Mouse (Mus musculus) mouse trophoblast stem cell (cell line): ENCODE data around the gene Zfp651.

ENCODE experiments used
- in situ Hi-C, 2 experiments: fragments of 300-500 bp; cut with MseI, MboI; formaldehyde crosslinking; loops; 2 replicates in 1 of 2; 3 replicates in 1 of 2; pipeline ENCODE4 v1.15.1; 2025

Gene Zfp651

DNA sequence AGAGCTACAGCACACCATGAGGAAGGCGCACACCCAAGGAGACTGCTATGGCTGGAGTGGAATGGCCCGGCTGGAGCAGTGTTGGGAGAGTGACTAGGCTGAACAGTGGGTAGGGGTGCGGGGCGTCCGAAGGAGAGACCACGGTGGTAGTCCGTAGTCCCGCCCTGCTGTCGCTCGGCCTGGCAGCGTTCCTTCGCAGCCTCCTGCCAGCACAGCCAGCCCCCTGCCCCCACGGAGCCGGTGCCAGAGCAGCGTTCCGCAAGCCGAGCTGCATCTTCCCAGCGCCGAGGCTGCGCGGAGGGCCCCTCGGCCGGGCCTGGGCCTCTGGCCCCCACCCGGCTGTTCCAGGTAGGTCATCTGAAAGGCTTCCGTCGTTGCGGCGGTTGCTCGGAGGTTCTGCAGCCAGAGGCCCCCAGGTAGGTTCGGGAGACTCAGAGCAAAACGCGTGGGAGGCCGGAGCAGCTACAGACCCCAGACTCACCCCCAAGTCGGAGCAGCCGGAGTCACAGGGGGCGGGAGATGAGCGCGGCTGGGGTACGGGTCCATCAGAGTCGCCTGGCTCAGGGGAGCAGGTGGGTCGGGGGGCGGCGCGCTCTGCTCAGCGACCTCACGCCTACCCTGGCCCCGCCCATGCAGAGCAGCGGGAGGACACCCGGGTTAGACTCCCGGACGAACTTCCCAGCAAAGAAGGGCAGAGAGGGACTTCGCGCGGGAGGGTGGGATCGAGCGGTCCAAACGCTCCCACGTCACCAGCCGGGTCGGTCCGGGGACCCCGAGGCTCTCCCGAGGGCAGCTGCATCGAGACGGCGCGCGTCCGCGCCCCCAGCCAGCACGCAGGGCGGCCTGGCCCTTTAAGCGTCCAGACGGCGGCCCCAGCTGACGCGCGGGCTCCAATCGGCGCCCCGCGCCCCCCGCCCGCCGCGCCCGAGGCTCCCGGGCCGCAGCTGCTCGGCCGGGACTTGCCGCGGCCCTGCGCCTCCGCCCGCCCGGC, at the start of gene Zfp651:
Zfp651 (plus strand) TSS at position 240 of the 991 bp plus-strand sequence.
- in situ Hi-C loops: no loop called here

DNA sequence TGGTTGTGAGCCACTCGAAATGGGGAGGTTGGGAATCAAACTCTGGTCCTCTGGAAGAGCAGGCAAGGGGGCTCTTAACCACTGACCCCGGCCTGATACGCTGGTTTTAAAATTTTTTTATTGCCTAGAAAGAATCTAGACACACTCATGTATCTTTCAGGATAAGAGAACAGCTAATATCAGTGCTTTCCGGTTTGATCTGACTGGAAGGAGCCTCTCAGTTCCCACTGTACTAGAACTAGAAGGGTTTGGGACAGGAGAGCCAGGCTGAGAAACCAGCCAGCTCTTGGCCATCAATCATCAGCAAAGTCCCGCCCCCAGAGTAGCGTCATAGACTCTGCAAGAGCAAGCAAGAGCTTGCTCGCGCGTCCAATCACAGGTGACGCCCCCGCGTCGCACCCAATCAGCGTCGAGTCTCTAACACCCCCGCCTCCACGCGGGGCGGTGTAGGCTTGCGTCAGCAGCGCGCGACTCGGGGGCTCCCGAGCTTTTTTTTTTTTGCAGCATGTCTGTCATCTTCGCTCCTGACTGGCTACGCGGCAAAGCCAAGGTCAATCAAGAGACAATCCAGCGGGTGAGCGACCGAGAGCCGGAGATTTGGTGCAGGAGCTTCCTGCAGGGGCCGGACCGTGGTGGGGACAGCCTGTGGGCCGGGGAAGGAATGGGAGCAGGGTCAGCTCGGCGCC, 49.1 kb upstream of the Zfp651 start, which contains the start of gene Ss18l2:
Ss18l2 (plus strand) TSS at position 432 of the 686 bp plus-strand sequence.
- in situ Hi-C loops: no loop called here

DNA sequence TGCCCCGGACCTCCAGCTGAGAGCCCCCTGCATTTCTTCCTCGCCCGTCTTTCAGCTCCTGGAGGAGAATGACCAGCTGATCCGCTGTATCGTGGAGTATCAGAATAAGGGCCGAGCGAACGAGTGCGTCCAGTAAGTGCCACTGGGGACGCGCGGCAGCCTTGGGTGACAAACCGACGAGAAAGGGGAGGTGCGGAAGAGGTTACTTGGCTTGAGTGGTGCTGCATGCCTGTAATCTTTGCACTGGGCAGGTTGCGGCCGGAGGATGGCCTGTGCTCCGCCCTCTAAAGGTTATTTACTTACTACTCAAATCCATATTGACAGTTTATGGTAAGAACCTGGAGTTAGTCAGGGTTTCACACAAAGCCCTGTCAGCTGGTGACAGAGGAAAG, 48.5 kb upstream of the Zfp651 start:
- in situ Hi-C loops: no loop called here

DNA sequence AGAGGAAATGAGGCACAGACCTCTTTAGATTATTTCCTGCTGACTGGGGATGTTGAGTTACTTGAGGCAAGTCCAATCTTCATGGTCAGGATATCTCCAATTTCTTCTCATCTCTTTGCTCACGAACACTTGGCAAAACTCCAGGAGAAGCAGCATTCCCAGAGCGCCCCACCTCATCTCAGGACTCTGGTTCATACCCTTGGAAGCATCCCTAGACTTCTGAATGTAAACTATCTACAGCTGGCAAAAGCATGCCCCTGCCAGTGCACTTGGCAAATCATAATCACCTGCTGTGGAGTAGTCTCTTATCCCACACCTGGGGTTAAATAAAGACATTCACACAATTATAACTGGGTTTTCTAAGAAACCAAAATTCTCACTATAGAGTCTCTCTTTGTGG, 42.1 kb upstream of the Zfp651 start:
- in situ Hi-C loops: no loop called here

DNA sequence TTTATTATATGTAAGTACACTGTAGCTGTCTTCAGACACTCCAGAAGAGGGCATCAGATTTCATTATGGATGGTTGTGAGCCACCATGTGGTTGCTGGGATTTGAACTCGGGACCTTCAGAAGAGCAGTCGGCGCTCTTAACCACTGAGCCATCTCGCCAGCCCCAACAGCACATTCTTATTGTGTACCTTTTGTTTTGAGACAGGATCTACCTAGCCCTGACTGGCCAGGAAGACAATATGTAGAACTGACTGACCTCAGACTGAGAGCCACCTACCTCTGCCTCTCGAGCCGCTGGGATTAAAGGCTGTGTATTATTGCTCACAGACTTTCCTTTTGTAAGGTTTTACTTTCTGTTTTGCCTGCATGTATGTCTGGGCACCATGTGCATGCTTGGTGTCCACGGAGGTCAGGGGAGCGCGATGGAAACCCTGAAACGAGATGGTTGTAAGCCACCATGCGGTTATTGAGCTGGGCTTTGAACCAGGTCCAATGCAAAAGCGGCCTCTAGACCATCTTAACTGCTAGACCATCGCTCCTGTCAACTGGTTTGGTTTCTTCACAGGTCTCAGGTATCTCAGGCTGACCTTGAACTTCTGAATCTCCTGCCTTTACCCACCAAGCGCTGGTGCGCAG, 40.9 kb upstream of the Zfp651 start:
- in situ Hi-C loops: no loop called here

DNA sequence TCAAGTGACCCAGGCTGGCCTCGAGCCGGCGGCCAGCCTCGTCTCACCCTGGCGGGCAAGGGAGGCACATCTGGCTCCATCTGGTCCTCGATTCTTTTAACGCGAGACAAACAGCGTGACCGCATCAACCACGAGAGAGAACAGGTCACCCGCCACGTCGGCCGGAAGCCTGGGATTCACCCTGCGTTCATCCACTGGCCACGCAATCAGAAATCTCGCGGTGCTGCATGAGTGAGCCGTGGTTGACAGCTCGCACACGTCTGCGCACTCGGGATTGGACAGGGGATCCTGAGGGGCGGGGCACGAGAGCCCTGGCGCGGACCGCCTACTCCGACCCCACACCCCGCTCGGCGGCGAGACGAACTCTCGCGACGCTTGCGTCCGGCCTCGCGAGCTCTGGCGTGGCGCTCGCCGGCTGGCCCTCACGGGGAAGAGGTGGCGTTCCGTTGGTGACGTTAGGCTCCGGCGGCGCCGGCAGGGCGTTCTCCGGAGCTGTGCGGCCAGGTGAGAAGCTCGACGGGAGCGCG, 40.3 kb upstream of the Zfp651 start, which contains the start of gene Nktr:
Nktr (plus strand) TSS at position 378 of the 527 bp plus-strand sequence.
- in situ Hi-C loops: no loop called here

DNA sequence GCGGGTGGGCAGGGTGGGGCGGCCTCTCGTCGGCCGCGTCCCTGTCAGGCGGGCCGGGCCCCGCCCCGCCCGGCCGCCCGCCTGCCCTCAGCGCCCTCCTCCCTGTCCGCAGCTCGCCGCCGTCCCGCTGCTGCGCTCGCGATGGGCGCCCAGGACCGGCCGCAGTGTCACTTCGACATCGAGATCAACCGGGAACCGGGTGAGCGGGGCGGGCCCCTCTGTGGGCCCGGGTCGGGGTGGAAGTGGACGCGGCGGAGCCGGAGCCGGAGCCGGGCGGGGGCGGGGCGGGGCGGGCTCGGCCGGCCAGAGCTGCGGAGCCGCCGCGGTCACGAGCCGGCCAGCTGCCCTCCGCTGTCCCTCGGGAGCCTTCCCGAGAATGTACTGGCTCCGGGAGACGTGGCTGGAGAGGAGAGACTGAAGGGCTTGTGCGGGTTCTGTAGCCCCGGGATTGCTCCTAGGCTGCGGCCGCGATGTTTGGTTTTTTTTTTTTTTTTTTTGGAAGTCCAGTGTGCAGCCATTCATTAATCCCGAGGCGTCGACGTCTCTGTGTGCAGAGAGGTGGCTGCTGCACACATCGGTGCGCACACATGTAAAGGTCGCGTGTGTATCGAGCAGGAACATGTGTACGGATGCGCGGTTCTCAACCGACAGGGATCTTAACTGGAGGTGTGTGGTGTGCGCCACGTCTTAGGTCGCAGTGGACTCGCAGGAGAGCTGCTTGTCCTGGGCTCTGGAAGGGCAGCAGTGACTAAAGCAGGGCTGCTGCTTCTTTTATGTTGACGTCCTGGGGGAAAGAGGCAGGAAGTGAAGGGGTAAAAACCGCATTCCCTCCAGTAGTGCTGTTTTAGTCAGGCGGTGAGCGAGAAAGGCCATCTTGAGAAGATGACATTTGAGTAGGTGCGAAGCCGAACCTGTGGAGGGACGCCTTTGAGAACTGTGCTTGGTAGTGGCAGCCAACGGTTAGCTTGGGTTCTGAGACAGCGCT, 39.5 kb upstream of the Zfp651 start:
- in situ Hi-C loops: no loop called here

DNA sequence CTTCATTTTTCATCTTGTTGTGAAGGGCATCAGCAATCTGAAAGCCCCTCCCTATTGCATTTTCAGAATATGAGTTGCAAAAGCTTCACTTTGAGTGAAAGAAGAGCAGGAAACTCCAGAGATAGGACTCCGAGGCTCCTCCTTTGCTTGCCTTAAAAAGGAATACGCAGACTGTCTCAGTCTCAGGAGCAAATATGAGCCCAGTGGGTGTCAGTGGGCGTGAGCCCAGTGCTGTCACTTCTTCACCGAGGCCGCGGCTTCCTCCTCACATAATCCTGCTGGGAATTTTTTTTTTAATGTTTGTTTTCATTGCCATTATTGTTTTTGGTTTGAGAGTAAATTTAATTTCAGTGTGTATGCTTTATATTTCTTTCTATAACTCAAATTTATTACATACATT, 18.6 kb upstream of the Zfp651 start:
- in situ Hi-C loops: no loop called here

DNA sequence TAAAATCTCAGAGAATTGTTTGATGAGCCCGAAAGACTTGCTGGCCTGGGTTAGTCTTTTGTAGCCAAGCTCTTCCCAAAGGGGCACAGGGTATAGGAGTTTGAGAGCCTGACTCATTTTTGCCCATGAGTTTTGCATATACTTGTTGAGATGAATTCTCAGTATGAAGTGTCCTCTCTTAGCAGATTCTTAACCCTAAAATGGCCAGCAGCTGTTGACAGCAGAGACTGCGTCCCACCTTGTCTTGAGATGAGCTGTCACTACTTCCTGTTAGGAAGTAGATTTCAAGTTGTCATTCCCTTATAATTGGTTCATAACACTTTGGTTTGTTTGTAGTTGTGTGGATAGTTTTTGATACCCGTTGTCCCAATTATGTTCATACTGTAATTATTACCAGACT, 18.0 kb upstream of the Zfp651 start:
- in situ Hi-C loops: no loop called here

DNA sequence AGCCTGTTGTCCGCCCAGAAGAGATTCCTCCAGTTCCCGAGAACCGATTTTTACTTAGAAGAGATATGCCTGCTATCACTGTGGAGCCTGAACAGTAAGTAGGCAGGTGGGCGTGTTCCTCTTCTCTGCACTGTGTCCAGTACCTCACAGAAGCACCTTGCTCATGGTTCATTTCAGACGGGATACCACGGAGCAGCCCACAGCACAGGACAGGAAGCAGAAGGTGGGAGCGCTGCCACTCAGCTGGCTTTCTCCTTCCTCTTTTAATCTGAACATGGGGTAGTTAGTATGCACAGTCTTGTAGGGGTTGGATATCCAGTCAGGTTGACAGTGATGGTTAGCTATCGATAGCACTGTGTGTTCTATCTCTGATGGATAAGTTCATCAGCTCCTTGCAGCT, 15.1 kb upstream of the Zfp651 start:
- in situ Hi-C loops: no loop called here

DNA sequence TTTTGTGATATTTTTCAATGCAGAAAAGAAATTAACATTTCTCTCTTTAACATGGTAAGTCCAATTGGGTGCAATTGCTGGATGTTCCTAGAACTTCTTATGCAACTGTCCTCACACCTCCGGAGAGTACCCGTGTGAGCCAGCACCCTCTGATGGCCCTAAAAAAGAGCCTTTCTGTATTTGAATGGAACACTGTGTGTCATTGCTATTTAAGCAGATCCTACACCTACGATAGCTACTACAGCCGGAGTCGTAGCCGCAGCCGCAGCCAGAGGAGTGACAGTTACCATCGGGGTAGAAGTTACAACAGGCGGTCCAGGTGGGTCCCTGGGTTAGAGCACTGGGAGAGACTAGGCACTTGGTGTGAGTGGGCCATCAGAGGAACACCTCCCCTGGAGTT, 6.4 kb upstream of the Zfp651 start:
- in situ Hi-C loops: no loop called here

DNA sequence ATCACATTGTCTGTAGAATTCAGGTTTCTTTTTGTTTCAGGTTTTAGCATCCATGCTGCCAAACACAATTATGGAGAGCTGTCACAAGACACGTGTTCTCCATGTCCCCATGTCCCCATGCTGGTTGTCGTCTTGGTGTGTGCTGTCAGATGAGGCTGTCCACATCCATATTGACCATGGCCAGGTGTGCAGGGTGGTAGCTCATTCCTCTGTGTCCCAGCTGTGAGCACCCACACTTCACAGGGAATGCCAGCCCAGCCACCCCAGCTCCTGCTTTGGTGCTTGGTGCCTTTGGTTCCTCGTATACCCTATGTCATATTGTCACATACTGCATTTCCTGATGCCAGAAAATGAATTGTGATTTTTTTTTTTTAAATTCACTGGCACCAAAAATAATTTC, 4.5 kb upstream of the Zfp651 start:
- in situ Hi-C loops: no loop called here

DNA sequence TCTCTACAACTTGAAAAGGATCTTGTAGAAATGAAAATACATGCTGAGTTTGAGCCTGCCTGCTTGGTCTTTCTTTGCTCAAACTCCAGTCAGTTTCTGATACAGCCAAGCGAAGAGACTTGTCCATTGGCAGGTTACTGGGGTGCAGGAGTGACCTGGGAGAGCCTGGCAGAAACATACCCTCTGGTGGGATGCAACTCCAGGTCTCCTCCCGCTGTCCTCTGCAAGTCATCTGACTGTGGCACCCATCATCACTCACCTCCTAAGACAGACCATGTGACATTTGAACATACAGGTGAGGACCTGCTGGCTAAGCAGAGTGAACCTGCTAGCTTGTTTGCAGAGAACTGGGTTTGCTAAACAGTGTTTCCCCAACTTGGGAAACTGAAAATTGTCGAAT, 2.3 kb upstream of the Zfp651 start:
- in situ Hi-C loops: no loop called here

DNA sequence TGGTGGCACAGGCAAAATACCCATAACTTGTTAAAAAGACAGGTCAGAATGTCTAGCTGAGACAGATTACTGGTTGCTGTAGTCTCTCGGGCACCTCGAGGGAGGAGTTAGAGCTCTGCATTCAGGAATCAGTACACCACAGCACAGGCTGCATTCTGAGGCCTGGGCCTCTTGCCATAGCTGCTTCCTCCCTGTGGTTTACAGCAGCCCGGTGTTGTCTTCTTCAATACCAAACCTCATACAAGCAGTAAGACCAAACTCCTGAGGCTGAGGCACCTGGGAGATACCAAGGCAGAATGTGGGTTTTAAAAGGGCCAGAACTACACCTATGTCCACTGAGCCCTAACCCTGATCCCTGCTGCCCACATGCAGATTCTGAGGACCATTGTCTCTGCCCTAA, 1.7 kb upstream of the Zfp651 start:
- in situ Hi-C loops: no loop called here

DNA sequence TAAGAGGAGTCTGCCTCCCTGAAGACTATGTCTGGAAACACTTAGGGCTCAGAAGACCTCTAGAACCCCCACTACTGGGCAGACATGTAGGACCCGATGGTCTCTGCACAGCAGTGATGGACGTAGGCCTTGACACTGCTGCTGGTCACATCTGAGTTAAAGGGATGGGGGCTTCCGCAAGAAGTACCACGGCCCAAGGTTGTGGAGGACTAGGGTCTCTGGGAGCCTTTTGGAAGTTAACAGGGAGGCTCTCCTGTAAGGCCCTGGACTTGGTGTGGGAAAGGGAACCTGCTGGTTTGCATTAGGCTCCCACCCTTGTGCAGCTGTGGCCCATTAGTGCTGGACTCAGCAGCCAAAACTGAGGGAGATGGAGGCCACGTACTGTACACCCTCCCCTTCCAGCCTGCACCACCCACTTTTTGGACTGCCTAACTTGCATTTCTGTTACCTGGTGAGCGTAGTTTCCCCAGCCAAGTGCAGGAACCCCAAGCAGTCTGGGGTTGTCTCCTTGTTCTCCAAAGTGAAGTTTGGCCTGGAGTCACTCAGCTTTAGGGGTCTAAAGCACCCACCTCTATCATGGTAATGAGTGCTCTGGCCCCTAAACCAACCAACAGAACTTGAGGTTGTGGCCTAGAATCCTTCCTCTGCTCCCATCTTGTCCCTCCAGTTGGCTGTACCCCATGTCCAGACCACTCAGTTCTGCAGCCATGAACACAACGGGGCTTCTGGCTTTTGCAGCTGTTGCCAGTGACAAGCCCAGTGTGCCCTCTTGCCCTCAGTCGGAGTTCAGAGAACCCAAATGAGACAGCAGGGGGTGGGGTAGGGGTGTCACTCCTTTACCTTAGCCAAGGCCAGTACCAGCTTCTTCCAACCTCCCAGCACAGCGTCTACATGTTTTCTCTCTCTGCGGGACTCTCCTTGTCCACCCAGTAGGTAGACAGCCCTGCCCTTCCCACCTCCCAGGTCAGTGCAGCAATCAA, 1.0 kb upstream of the Zfp651 start:
- in situ Hi-C loops: no loop called here

DNA sequence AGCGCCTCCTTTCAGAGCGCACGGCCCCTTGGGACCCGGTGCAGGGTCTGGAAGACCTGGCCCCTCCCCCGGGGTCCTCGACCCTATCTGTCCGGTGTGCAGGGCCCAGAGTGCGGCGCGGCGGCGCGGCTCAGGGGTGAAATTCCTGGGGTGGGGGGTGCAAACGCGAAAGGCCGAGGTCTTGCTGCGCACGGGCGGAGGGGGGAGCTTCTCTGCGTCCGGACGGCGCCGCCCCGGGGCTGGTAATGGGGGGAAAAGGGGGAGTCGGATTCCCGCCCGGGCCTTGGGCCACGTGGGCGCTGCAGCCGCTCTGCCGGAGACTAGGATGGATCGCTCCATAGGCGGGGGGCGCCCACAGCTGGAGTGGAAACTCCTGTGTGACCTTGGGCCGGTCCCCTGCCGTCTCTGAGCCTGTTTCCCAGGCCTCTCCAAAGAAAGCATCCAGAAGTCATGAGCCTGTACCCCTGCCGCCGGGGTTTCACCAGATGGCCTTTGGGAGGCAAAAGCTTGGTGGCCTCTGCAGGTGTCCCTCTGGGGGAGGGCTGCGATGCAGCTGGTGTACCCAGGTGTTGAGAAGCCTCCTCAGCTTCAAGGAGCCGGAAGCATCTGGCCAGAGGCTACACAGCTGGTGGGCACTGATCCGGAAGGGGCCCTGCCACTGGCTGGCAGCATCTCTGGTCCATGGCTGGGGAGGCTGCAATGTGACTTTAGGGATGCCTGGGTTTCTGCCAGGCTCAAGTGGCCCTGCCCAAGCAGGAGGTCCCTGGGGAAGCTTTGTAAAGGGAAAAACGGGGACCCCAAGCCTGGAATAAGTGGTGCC, 1.4 kb downstream of the Zfp651 start:
- in situ Hi-C loops: no loop called here

DNA sequence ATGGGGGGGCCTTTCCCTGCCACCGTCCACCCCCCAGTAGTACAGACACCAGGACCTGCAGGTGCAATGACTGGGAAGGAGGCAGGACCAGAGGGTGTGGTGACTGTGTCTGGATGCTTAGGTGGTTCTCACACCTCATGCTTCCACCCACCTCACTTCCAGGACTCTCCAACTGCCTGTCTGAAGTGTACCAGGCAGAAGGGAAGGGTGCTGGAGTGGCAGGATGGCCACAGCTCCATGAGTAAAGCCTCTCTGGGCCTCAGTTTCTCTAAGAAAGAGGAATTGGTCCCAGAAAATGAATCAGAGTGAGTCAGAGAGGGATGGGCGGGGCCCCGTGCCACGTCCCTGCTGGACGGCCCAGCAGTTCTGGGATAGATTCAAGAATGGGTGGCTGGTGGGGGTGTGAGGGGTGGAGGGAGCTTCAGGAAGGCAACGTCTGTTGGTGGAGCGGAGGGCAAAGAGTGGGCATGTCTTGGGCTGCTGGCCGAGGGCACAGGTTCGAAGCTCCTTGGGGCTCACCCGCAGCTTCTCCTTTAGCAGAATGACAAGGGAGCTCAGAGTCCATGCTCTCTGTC, 2.0 kb downstream of the Zfp651 start:
- in situ Hi-C loops: no loop called here

DNA sequence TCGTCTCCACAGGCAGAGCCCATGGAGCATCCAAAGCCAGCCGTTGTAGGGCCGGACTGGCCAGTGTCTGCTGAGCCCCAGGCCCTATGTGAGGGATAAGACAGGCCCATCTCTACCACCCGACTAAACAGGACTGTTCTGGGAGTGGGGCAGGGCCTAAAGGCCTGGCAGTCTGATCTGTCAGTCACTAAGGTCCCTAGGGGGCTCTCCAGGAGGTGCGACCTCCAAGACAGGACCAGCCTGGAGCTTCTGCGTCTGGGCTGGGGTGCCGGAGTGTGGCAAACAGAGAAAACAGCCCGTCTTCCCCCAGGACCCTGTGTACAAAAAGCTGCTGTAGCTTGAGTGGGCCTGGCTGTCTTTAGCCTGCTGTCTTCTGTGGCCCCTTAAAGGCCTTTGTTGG, 2.7 kb downstream of the Zfp651 start:
- in situ Hi-C loops: no loop called here
